Mouse (Mus musculus): Measurements from ENCODE around the gene Vapa.

DNA sequence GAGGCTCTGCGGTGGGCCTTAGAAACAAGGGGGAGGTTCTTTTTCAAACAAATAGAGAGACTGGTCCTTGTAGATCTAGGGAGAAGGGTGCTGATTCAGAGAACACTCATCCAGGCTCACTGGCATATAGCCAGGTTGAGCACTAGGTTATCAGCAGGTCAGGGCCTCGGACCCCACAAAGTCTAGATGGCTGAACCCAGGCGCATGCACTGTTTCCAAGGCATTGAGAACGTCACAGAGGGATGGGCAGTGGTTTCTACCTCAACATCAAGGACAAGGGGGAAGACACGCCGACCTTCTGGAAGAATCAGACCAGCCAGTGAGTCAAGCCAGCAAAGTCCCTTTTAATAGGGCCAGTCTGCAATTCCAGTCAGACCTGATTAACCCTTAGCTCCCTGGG lies 33.9 kb upstream of the Vapa start:
- TF ChIP-seq CTCF (IDR thresholded peaks at IDR 0.05; ENCODE audit: borderline replicate concordance, insufficient read depth, low read length): no peak
- TF ChIP-seq POLR2A (IDR thresholded peaks at IDR 0.05; ENCODE audit: low read depth, low read length): no peak

Measured in embryonic fibroblast, embryonic 13.5 days (primary cell).